Mouse (Mus musculus): ENCODE results near the gene Chtf18.

GRCm38 (mm10) chr17:25755627-25756377 is 28.6 kb upstream of the Chtf18 start:
- TF ChIP-seq CTCF (IDR thresholded peaks at IDR 0.05) (no peak), POLR2A (IDR thresholded peaks at IDR 0.05; ENCODE audit: insufficient read depth, low read depth, low read length) (no peak), EP300 (IDR thresholded peaks at IDR 0.05; ENCODE audit: insufficient read depth, low read depth, low read length) (no peak)

All from heart, adult 2 months (tissue).